Mouse (Mus musculus): Measurements from ENCODE around the gene Matk.
A peak's percentile ranks its signal among the peaks of the same experiment; 100 is the strongest.
"Not testable (repeated sequence)": the region's sequence is repeated elsewhere in the genome, so short reads cannot be mapped to it uniquely, and the experiment has no call there.

Gene Matk

GRCm38 (mm10) chr10:81252424-81253419, at the start of gene Matk:
TSS of gene Matk (plus strand) at chr10:81252935.
- DNase-seq (ENCODE audit: low spot score), result peak; percentile 87

- DNase-seq (ENCODE audit: low spot score), result no peak
Measured at GRCm38 (mm10) chr10:81202978-81203720, 49.6 kb upstream of the Matk start.

- no peak for DNase-seq (ENCODE audit: low spot score)
Measured at GRCm38 (mm10) chr10:81204137-81204536, 48.6 kb upstream of the Matk start.

- DNase-seq (ENCODE audit: low spot score), result no peak
Measured at GRCm38 (mm10) chr10:81210154-81210553, 42.6 kb upstream of the Matk start.

GRCm38 (mm10) chr10:81216260-81216659, 36.5 kb upstream of the Matk start:
- no peak for DNase-seq (ENCODE audit: low spot score)

- DNase-seq (ENCODE audit: low spot score), result no peak
Measured at GRCm38 (mm10) chr10:81216810-81217209, 35.9 kb upstream of the Matk start.

GRCm38 (mm10) chr10:81217267-81217666, 35.5 kb upstream of the Matk start:
- DNase-seq (ENCODE audit: low spot score), result not testable (repeated sequence)

GRCm38 (mm10) chr10:81217964-81218363, 34.8 kb upstream of the Matk start:
- no peak for DNase-seq (ENCODE audit: low spot score)

GRCm38 (mm10) chr10:81221402-81222015, 31.2 kb upstream of the Matk start:
- no peak for DNase-seq (ENCODE audit: low spot score)

- not testable (repeated sequence) for DNase-seq (ENCODE audit: low spot score)
Measured at GRCm38 (mm10) chr10:81223731-81224130, 29.0 kb upstream of the Matk start.

- no peak for DNase-seq (ENCODE audit: low spot score)
Measured at GRCm38 (mm10) chr10:81229735-81230437, 22.8 kb upstream of the Matk start.

- DNase-seq (ENCODE audit: low spot score), result peak; percentile 75
Measured at GRCm38 (mm10) chr10:81230438-81231332, 22.1 kb upstream of the Matk start, which contains the start of gene Atcay. TSS of gene Atcay (minus strand) at chr10:81230833.

GRCm38 (mm10) chr10:81231436-81231835, 21.3 kb upstream of the Matk start:
- DNase-seq (ENCODE audit: low spot score), result no peak

- peak; percentile 91 for DNase-seq (ENCODE audit: low spot score)
Measured at GRCm38 (mm10) chr10:81232580-81233225, 20.0 kb upstream of the Matk start, which contains the start of gene Zfr2. TSS of gene Zfr2 (plus strand) at chr10:81233155.

GRCm38 (mm10) chr10:81233226-81233585, 19.5 kb upstream of the Matk start:
- DNase-seq (ENCODE audit: low spot score), result no peak

- no peak for DNase-seq (ENCODE audit: low spot score)
Measured at GRCm38 (mm10) chr10:81234206-81234605, 18.5 kb upstream of the Matk start.

GRCm38 (mm10) chr10:81236471-81237268, 16.1 kb upstream of the Matk start:
- DNase-seq (ENCODE audit: low spot score), result no peak

GRCm38 (mm10) chr10:81238618-81239017, 14.1 kb upstream of the Matk start:
- DNase-seq (ENCODE audit: low spot score), result no peak

GRCm38 (mm10) chr10:81240876-81241275, 11.9 kb upstream of the Matk start:
- DNase-seq (ENCODE audit: low spot score), result no peak

Data from left cerebral cortex, adult 11 months (tissue).